Mouse (Mus musculus) embryo, embryonic 9.5 days (tissue): Measurements from ENCODE around the gene Gm17349.
A peak's percentile ranks its signal among the peaks of the same experiment; 100 is the strongest.
"Not testable (repeated sequence)": the region's sequence is repeated elsewhere in the genome, so short reads cannot be mapped to it uniquely, and the experiment has no call there.

ENCODE experiments used
- DNase-seq: peaks from one replicate; pipeline ENCODE4 v3.0.0-alpha.2; 2017; ENCODE audit errors: extremely low spot score

Gm17349 gene

GRCm38 (mm10) chr15:99717386-99718334, 12.4 kb upstream of the Gm17349 start, which contains the start of gene Gpd1:
Gene Gpd1, plus strand, starts transcription at chr15:99717515.
- no peak for DNase-seq

GRCm38 (mm10) chr15:99716814-99717213, 11.5 kb upstream of the Gm17349 start:
- no peak for DNase-seq

- no peak for DNase-seq
Observed at GRCm38 (mm10) chr15:99715982-99716746, 10.9 kb upstream of the Gm17349 start.

- DNase-seq, result no peak
Observed at GRCm38 (mm10) chr15:99715361-99715865, 10.1 kb upstream of the Gm17349 start.

GRCm38 (mm10) chr15:99714858-99715257, 9.6 kb upstream of the Gm17349 start:
- peak; percentile 72 for DNase-seq

- DNase-seq, result no peak
Observed at GRCm38 (mm10) chr15:99714206-99714605, 8.9 kb upstream of the Gm17349 start.

- DNase-seq, result no peak
Observed at GRCm38 (mm10) chr15:99713569-99713968, 8.3 kb upstream of the Gm17349 start.

GRCm38 (mm10) chr15:99712666-99713559, 7.6 kb upstream of the Gm17349 start:
- DNase-seq, result no peak

GRCm38 (mm10) chr15:99711491-99711890, 6.2 kb upstream of the Gm17349 start:
- DNase-seq, result no peak

GRCm38 (mm10) chr15:99710221-99711190, 5.2 kb upstream of the Gm17349 start:
- DNase-seq, result no peak

- DNase-seq, result no peak
Observed at GRCm38 (mm10) chr15:99708176-99708575, 2.9 kb upstream of the Gm17349 start.

- no peak for DNase-seq
Observed at GRCm38 (mm10) chr15:99704881-99705280, 409 bp downstream of the Gm17349 start.

GRCm38 (mm10) chr15:99704041-99704681, 1.1 kb downstream of the Gm17349 start:
- DNase-seq, result no peak

GRCm38 (mm10) chr15:99703676-99704040, 1.6 kb downstream of the Gm17349 start:
- no peak for DNase-seq

- DNase-seq, result no peak
Observed at GRCm38 (mm10) chr15:99703104-99703503, 2.2 kb downstream of the Gm17349 start.

GRCm38 (mm10) chr15:99701999-99702900, 3.0 kb downstream of the Gm17349 start, which contains the start of gene Smarcd1:
Gene Smarcd1, plus strand, starts transcription at chr15:99702129.
- peak; percentile 99 for DNase-seq

GRCm38 (mm10) chr15:99701640-99701998, 3.7 kb downstream of the Gm17349 start:
- not testable (repeated sequence) for DNase-seq

- DNase-seq, result no peak
Observed at GRCm38 (mm10) chr15:99700219-99701106, 4.8 kb downstream of the Gm17349 start.
